Mouse (Mus musculus) regulatory T cell (primary cell): ENCODE results near the gene Tvp23b.

Experiments
- in situ Hi-C: fragments of 300-600 bp; cut with MboI, MseI; formaldehyde crosslinking; loops from one replicate; pipeline ENCODE4 v1.15.1; 2025; ENCODE audit warnings: high pct_unique_total_duplicates

The Tvp23b gene

GRCm38 (mm10) chr11:62938921-62939320 is 59.7 kb downstream of the Tvp23b start:
- in situ Hi-C loops: no loop called here

GRCm38 (mm10) chr11:62940176-62940575 is 60.9 kb downstream of the Tvp23b start:
- in situ Hi-C loops: no loop called here

- in situ Hi-C loops: no loop called here
Observed at GRCm38 (mm10) chr11:62943538-62943937, 64.3 kb downstream of the Tvp23b start.

GRCm38 (mm10) chr11:62945514-62945913 is 66.3 kb downstream of the Tvp23b start:
- in situ Hi-C loops: no loop called here

- in situ Hi-C loops: no loop called here
Observed at GRCm38 (mm10) chr11:62949548-62949947, 70.3 kb downstream of the Tvp23b start.

GRCm38 (mm10) chr11:62951012-62951411 is 71.8 kb downstream of the Tvp23b start, which contains the start of gene Cdrt4:
Gene Cdrt4 (plus strand): TSS chr11:62951193.
- in situ Hi-C loops: no loop called here

GRCm38 (mm10) chr11:62954766-62955165 is 75.5 kb downstream of the Tvp23b start:
- in situ Hi-C loops: no loop called here

- in situ Hi-C loops: no loop called here
Observed at GRCm38 (mm10) chr11:62955186-62955585, 75.9 kb downstream of the Tvp23b start.

- in situ Hi-C loops: no loop called here
Observed at GRCm38 (mm10) chr11:62955776-62956175, 76.5 kb downstream of the Tvp23b start.

- in situ Hi-C loops: no loop called here
Observed at GRCm38 (mm10) chr11:62957626-62958180, 78.4 kb downstream of the Tvp23b start.

GRCm38 (mm10) chr11:62963292-62963691 is 84.0 kb downstream of the Tvp23b start:
- in situ Hi-C loops: no loop called here

GRCm38 (mm10) chr11:62966424-62966764 is 87.1 kb downstream of the Tvp23b start:
- in situ Hi-C loops: no loop called here
